In genomic region chr17:6780521-6781115, GRCm38 (mm10) we compare ENCODE assay signal across 8 mouse cellular contexts. TPM values are rescaled to one million over a fixed set of nuclear protein-coding genes. Genes with fewer than 3 reads are reported as not detected.
DNase-seq lines count a peak whose midpoint lies in the region; ATAC-seq and TF ChIP-seq lines count a peak whose summit lies in the region.

No protein-coding gene starts in this region.

- TF ChIP-seq CTCF in kidney, adult 2 months (conservative IDR thresholded peaks at IDR 0.05; ENCODE audit: insufficient read depth, insufficient read length, low read depth, low read length) = no peak
- no peak for TF ChIP-seq CTCF in ES-Bruce4 (IDR thresholded peaks at IDR 0.05; ENCODE audit: low read depth, low read length)

- H3K27ac ChIP-seq in kidney, adult 2 months (ENCODE audit: insufficient read depth, low read depth, low read length) = peak overlapping the region; percentile 36
- H3K27ac ChIP-seq in ES-Bruce4 (ENCODE audit: insufficient read depth, low read length) = no peak overlapping the region
- H3K27ac ChIP-seq in hindbrain, embryonic 14.5 days = no peak overlapping the region
- H3K27ac ChIP-seq in midbrain, embryonic 14.5 days (replicated peaks; ENCODE audit: low read depth, low read length) = no peak overlapping the region

- H3K27me3 ChIP-seq in kidney, adult 2 months (replicated peaks; ENCODE audit: control insufficient read depth, insufficient read depth, low read length) = no peaks in the 10 kb centered on the region
- no peaks in the 10 kb centered on the region for H3K27me3 ChIP-seq in ES-Bruce4 (ENCODE audit: control insufficient read depth, insufficient read depth, low read length, poor library complexity, severe bottlenecking)
- H3K27me3 ChIP-seq in hindbrain, embryonic 14.5 days (ENCODE audit: control insufficient read depth, insufficient read depth, low read length) = peaks cover 38% of the 10 kb centered on the region
- peaks cover 42% of the 10 kb centered on the region for H3K27me3 ChIP-seq in midbrain, embryonic 14.5 days (ENCODE audit: control insufficient read depth, insufficient read depth, low read length)

- TF ChIP-seq POLR2A in kidney, adult 2 months (IDR thresholded peaks at IDR 0.05; ENCODE audit: low read depth, low read length) = no peak
- TF ChIP-seq POLR2A in ES-Bruce4 (IDR thresholded peaks at IDR 0.05; ENCODE audit: insufficient read depth, low read length) = no peak

- no peak for TF ChIP-seq EP300 in ES-Bruce4 (IDR thresholded peaks at IDR 0.05; ENCODE audit: insufficient read depth, low read depth, low read length)

- H3K4me2 ChIP-seq in hindbrain, embryonic 14.5 days (replicated peaks) = peak overlapping the region; percentile 94
- H3K4me2 ChIP-seq in midbrain, embryonic 14.5 days (ENCODE audit: low read length) = peak overlapping the region; percentile 99

- 29% methylated on average over 4 of the region's 4 CpGs for WGBS in kidney, adult 2 months
- WGBS in hindbrain, embryonic 14.5 days = 58% methylated on average over 4 of the region's 4 CpGs
- 66% methylated on average over 4 of the region's 4 CpGs for WGBS in midbrain, embryonic 14.5 days

- peak overlapping the region; percentile 41; the same call in 1 of the 2 replicates for H3K9ac ChIP-seq in ES-Bruce4 (ENCODE audit: low read depth, poor library complexity, severe bottlenecking)
- H3K9ac ChIP-seq in hindbrain, embryonic 14.5 days = no peak overlapping the region
- no peak overlapping the region for H3K9ac ChIP-seq in midbrain, embryonic 14.5 days (replicated peaks; ENCODE audit: low read length)

- H3K4me3 ChIP-seq in kidney, adult 2 months (ENCODE audit: insufficient read depth, low read depth, low read length) = peak overlapping the region; percentile 49
- peak overlapping the region; percentile 29 for H3K4me3 ChIP-seq in ES-Bruce4 (ENCODE audit: low read depth, low read length)
- 0 out of 2 replicates have a peak overlapping the region, but pooled peaks have one; percentile 11 for H3K4me3 ChIP-seq in hindbrain, embryonic 14.5 days (replicated peaks; ENCODE audit: low read length)
- H3K4me3 ChIP-seq in midbrain, embryonic 14.5 days (replicated peaks; ENCODE audit: low read depth, low read length) = no peak overlapping the region

- no peaks in the 10 kb centered on the region for H3K9me3 ChIP-seq in ES-Bruce4 (replicated peaks; ENCODE audit: control insufficient read depth, insufficient read depth, low read length, poor library complexity, severe bottlenecking)
- no peaks in the 10 kb centered on the region for H3K9me3 ChIP-seq in hindbrain, embryonic 14.5 days (ENCODE audit: control insufficient read depth, low read length)
- H3K9me3 ChIP-seq in midbrain, embryonic 14.5 days (ENCODE audit: control insufficient read depth, low read length) = no peaks in the 10 kb centered on the region

- H3K36me3 ChIP-seq in kidney, adult 2 months (ENCODE audit: control insufficient read depth, insufficient read depth, low read length) = no peaks in the 10 kb centered on the region
- no peaks in the 10 kb centered on the region for H3K36me3 ChIP-seq in ES-Bruce4 (ENCODE audit: control insufficient read depth, insufficient read depth, low read length, poor library complexity, severe bottlenecking)
- H3K36me3 ChIP-seq in hindbrain, embryonic 14.5 days (replicated peaks; ENCODE audit: control insufficient read depth, insufficient read depth) = no peaks in the 10 kb centered on the region
- H3K36me3 ChIP-seq in midbrain, embryonic 14.5 days (ENCODE audit: control insufficient read depth, insufficient read depth, low read length) = no peaks in the 10 kb centered on the region

- peak; percentile 65 for DNase-seq in kidney, adult 2 months
- no peak for DNase-seq in kidney, adult 8-10 months
- DNase-seq in hindbrain, embryonic 14.5 days (ENCODE audit: low spot score) = no peak
- no peak for DNase-seq in midbrain, embryonic 14.5 days
- no peak for DNase-seq in cerebellum, adult 11-12 months
- no peak for DNase-seq in layer of hippocampus, adult 9-11 months

- no peak for ATAC-seq in hindbrain, embryonic 14.5 days (ENCODE audit: low FRiP score)
- ATAC-seq in midbrain, embryonic 14.5 days (ENCODE audit: low FRiP score, low TSS enrichment) = no peak
- no peak for ATAC-seq in inflammation-experienced regulatory T-cells, adult 6 months

- H3K4me1 ChIP-seq in kidney, adult 2 months (ENCODE audit: control insufficient read depth, insufficient read depth, low read length) = peaks cover 28% of the 10 kb centered on the region
- H3K4me1 ChIP-seq in ES-Bruce4 (ENCODE audit: control insufficient read depth, insufficient read depth, low read length) = peaks cover 4% of the 10 kb centered on the region
- peaks cover 15% of the 10 kb centered on the region for H3K4me1 ChIP-seq in hindbrain, embryonic 14.5 days (replicated peaks; ENCODE audit: control insufficient read depth, insufficient read depth, low read length)
- peaks cover 24% of the 10 kb centered on the region for H3K4me1 ChIP-seq in midbrain, embryonic 14.5 days (ENCODE audit: control insufficient read depth, insufficient read depth, low read length)

RNA-seq across cellular contexts. Expression of gene Ezr, which starts 2.0 kb away (rescaled TPM):
- polyA plus RNA-seq in kidney, adult 2 months (2012; rRNA removed) = 129 and 152 TPM in 2 replicates
- 163 and 168 TPM in 2 replicates for polyA plus RNA-seq in ES-Bruce4 (2011; ENCODE audit: insufficient read depth, insufficient read length, low read depth, missing spikeins)
- polyA plus RNA-seq in hindbrain, embryonic 14.5 days (2014; fragmentation: Nextera tagmentation; extraction: Ambion mirVana) = 60.1 and 67.4 TPM in 2 replicates
- 20.8 and 27.8 TPM in 2 replicates for polyA plus RNA-seq in midbrain, embryonic 14.5 days (2014; fragmentation: Nextera tagmentation; extraction: Ambion mirVana)
- 100 to 1,000 TPM; 111 to 138 (median 117) TPM for polyA plus RNA-seq in inflammation-experienced regulatory T-cells, adult 6 months (2017; shearing (Covaris generic))
